Mouse (Mus musculus) erythroblast, embryonic 14.5 days (primary cell): Measurements from ENCODE around the gene Hapln2.

Experiments
- GATA1 ChIP-seq: IDR thresholded peaks from 2 replicates; pipeline ENCODE4 v1.6.1; 2012; ENCODE audit warnings: low read length, inconsistent platforms, mixed read lengths
- TAL1 ChIP-seq: IDR thresholded peaks from 3 replicates; pipeline ENCODE4 v1.6.1; 2012; ENCODE audit warnings: low read length, inconsistent platforms, mixed read lengths

DNA sequence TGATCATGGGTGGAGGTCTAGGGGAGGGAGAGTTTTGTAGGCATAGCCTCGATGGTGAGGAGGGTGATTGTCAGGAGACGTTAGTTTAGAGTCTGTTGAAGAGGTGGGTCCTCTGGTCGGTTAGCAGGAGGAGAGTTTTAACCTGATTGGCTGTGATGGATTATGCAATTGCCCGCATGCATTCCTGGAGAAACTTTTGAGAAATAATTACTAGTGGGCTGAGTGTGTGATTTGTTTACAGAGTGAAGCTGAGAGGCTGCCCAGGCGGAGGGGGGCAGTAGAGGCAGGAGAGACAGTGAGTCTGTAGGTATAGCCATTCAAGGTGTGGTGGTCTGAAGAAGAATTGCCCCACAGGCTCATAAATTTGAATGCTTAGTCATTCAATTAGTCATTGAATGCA is 6.1 kb upstream of the Hapln2 start:
- TF ChIP-seq GATA1 (no peak), TAL1 (no peak)
